Mouse (Mus musculus) brain, embryonic 14.5 days (tissue): ENCODE measurements around the gene Skint9. TPM values are rescaled to one million over a fixed set of nuclear protein-coding genes. Genes with fewer than 3 reads are reported as not detected.
"Not testable (repeated sequence)": the region's sequence is repeated elsewhere in the genome, so short reads cannot be mapped to it uniquely, and the experiment has no call there.

ENCODE experiments used
- DNase-seq: peaks from one replicate; pipeline ENCODE4 v3.0.0-alpha.2; 2011; ENCODE audit warnings: low read depth
- CTCF ChIP-seq: fragments of 200-500 bp; IDR thresholded peaks from 2 replicates; pipeline ENCODE4 v1.5.1; 2012; ENCODE audit warnings: inconsistent platforms, mild to moderate bottlenecking, moderate library complexity, borderline replicate concordance; ENCODE audit not compliant: insufficient read depth, insufficient read length; ENCODE audit errors: extremely low read depth
- POLR2A ChIP-seq: fragments of 200-500 bp; IDR thresholded peaks from 2 replicates; pipeline ENCODE4 v1.6.1; 2012; ENCODE audit warnings: mild to moderate bottlenecking, inconsistent platforms, borderline replicate concordance; ENCODE audit not compliant: poor library complexity, insufficient read depth, insufficient read length, severe bottlenecking; ENCODE audit errors: extremely low read depth
- polyA plus RNA-seq: library from polyadenylated mRNA; depleted of rRNA; stranded (reverse); fragments of >200 nt; gene quantifications from 2 replicates; pipeline ENCODE4 v1.2.3, GENCODE M21; 2012; rRNA removed

Gene Skint9
- not detected in 2 replicates for polyA plus RNA-seq

DNA sequence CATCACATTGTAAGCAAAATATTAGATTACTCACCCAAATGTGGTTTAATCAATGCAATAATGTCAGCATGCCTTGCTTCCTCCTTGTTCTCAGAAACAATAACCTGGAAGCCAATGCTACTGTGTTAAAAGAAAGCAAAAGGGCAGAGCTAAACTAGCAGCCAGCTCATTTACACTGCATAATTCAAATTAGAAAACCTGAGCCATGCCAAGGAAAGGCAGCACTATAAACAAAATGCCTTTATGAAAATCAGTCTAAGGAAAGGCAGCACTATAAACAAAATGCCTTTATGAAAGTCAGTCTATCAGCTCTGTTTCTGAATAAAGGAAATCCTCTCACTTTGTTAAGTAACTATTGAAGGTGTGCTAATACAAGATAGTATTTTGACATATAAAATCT is at the start of gene Skint9:
Skint9 (minus strand) TSS at position 101 of the 400 bp plus-strand sequence.
- no peak for TF ChIP-seq POLR2A
- TF ChIP-seq CTCF = no peak
- DNase-seq = no peak

DNA sequence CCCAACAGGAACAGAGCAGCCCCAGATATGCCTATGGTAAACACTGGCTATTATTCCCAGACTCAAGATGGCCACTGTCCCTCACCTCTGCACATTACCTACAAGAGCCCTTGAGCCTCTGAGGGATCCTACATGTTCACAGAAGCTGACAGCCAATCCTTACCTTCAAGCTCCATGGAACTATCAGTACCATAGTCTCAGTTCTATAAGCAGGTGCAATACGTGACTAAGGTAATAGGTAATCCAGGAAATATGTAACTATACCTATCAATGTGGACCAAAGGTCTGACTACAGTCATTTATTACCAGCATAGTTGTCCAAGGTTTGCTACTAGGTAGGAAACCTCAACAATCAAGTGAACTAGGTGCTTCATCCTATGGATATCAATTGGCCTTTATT is 1.1 kb downstream of the Skint9 start:
- TF ChIP-seq CTCF (no peak), POLR2A (no peak)

DNA sequence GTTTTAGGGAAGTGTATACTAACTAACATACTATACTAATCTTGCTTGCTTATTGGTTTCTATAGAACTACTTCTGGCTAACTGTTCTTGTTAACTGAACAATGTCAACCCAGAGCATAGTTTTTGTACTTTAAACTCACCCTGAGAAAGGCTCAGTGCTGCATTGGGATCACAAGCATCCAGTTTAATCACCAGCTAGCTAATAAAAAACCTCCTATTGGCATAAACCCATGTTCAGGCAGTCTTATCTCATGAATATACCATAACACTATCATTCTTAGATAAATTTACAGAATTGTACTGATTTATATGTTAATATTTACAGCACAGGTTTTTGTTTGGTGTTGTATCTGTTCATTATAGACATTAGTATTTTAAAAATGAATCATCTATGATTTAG is 1.6 kb downstream of the Skint9 start:
- TF ChIP-seq POLR2A = no peak
- TF ChIP-seq CTCF = no peak
- no peak for DNase-seq

More for the DNA sequence above, 1.1 kb downstream of the Skint9 start:
- DNase-seq = no peak

DNA sequence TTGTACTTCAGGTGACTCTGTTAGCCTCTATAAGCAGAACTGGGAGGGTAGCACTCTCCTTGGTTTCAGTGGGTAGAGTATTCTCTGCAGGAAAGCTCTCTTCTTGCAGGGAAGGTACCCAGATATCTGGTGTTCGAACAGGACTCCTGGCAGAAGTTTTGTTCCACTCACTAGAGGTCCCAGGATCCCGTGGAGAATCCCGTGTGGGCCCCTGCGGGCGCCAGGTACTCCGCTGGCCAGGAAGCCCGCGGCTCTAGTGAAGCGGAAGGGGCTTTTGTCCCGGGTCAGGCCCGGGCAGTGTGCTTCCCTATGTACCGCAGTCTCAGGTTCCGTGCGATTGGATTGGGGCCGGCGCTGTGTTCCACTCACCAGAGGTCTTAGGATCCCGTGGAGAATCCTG is 84.7 kb downstream of the Skint9 start:
- not testable (repeated sequence) for DNase-seq

Other genes with a start within 250 kb of the Skint9 start
- gene Skint3, start 201.7 kb downstream of the Skint9 start, polyA plus RNA-seq = 0.01 TPM in 1 of 2 replicates, not detected in the other
- not detected in 2 replicates for gene Skint2, start 123.2 kb upstream of the Skint9 start, polyA plus RNA-seq